Mouse (Mus musculus): ENCODE results near the gene Kcnh4. TPM values are rescaled to one million over a fixed set of nuclear protein-coding genes. Genes with fewer than 3 reads are reported as not detected.
"Not testable (repeated sequence)": the region's sequence is repeated elsewhere in the genome, so short reads cannot be mapped to it uniquely, and the experiment has no call there.

Kcnh4 gene
- total RNA-seq (2021), result not detected

DNA sequence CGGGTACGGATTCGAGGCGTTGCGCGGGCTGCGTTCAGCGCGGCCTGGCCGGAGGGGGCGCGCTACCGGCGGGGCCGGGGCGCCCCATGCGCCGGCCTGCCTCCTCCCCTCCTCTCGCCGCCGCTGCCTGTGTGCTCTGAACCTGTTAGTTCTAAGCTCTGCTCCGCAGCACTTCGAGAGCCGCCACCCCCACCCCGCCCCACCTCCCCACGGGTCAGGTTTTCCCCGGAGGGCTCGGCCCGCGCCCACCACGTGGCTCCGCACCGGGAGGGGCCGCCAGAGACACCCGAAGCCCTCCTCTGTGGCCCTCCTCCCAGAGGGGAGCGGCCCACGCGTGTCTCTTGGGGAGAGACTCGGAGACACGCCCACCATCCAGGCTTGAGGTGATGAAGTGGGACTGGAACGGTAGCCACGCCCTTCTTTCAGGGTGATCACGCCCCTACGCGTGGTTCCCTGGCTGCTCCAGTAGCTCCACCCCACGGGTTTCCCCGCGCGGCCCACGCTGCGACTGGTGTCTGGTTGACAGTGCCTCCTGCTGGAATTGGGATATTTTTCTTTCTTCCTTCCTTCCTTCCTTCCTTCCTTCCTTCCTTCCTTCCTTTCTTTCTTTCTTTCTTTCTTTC is at the start of gene Kcnh4:
TSS of gene Kcnh4 (minus strand) at position 332 of the 623 bp plus-strand sequence.
- no peak for DNase-seq (ENCODE audit: low spot score)
- intact Hi-C loops (cut with DNase I), result loop anchor here (5.0 kb wide), 1 partner anchor 187 kb away; the partner anchor contains the start of gene Cnp

- intact Hi-C loops (cut with DNase I), result no loop called here
- no peak for DNase-seq (ENCODE audit: low spot score)
Measured at GRCm38 (mm10) chr11:100806380-100807305, 46.9 kb upstream of the Kcnh4 start.

- no peak for DNase-seq (ENCODE audit: low spot score)
- intact Hi-C loops (cut with DNase I), result no loop called here
Measured at GRCm38 (mm10) chr11:100805535-100805934, 45.8 kb upstream of the Kcnh4 start.

- intact Hi-C loops (cut with DNase I), result no loop called here
Measured at GRCm38 (mm10) chr11:100804409-100804808, 44.7 kb upstream of the Kcnh4 start.

GRCm38 (mm10) chr11:100799426-100799825 is 39.7 kb upstream of the Kcnh4 start:
- intact Hi-C loops (cut with DNase I), result no loop called here
- no peak for DNase-seq (ENCODE audit: low spot score)

More at GRCm38 (mm10) chr11:100804409-100804808, 44.7 kb upstream of the Kcnh4 start:
- no peak for DNase-seq (ENCODE audit: low spot score)

GRCm38 (mm10) chr11:100796585-100796984 is 36.8 kb upstream of the Kcnh4 start:
- no peak for DNase-seq (ENCODE audit: low spot score)
- intact Hi-C loops (cut with DNase I), result no loop called here

DNA sequence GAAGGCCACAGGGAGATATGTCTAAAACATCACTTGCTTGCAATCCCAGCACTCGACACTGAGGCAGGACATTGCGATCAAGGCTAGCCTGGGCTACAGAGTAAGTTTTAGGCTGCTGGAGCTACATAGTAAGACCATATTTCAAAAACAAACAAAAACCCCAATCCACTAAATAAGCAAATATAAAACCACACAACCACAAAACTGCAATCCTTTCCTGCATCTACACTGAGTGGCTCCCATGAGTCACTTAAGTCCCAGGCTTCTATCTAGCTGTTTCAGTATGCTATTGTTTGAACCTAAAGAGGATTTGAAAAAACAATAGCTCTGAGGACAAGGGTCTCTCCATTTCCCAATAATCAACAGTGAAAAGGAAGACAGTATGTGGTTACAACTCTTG is 35.6 kb upstream of the Kcnh4 start:
- no peak for DNase-seq (ENCODE audit: low spot score)
- intact Hi-C loops (cut with DNase I), result no loop called here

DNA sequence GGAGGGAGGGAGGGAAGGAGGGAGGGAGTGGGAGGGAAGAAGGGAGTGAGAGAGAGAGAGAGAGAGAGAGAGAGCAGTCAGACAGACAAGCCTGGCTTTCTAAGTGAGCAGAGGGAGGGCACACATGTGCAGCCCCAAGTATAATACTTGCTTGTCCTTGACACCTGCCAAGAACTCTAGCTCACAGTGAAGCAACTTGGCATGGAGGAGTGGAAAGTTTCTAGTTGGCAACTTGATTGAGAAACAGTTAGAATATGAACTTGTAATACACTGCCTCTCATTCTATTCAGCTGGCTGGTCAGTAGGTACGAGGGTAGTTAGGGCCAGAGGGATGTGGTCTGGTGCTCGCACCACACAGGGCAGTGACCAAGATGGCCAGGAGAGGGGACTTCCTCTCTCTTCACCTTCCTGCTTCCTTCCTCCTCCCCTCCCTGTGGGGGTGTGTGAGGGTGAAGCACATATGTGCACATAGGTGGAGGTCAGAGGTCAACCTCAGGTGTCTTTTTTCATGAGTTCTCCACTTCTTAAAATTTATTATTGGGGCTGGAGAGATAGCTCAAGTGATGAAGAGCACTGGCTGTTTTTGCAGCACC is 31.8 kb upstream of the Kcnh4 start:
- intact Hi-C loops (cut with DNase I), result no loop called here
- peak; percentile 30 for DNase-seq (ENCODE audit: low spot score)

- intact Hi-C loops (cut with DNase I), result not testable (repeated sequence)
- DNase-seq (ENCODE audit: low spot score), result peak; percentile 45
Measured at GRCm38 (mm10) chr11:100790644-100791043, 30.9 kb upstream of the Kcnh4 start.

- intact Hi-C loops (cut with DNase I), result loop anchor here (5.0 kb wide), 1 partner anchor 68 kb away; the partner anchor contains the start of gene Stat5a
- no peak for DNase-seq (ENCODE audit: low spot score)
Measured at GRCm38 (mm10) chr11:100789702-100790101, 30.0 kb upstream of the Kcnh4 start.

DNA sequence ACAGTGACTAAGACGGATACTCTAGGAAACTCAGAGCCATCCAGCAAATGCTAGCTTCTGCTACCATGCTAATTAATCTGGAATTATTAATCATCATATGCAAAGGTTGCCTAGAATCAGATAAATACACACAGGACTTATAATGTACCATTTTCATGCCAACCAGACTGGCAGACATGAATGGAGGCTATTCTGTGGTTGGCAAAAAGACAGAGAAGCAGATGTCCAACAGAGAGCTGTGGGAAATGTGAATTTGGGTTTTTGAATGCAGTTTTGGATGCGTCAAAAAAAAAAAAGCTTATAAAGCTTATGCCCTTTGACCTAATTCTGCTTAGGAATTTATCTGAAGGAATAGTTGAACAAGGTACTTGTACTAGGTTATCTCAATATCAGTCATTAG is 26.0 kb upstream of the Kcnh4 start:
- intact Hi-C loops (cut with DNase I), result loop anchor here (5.0 kb wide), 1 partner anchor 72 kb away; the partner anchor contains the start of gene Stat5a
- DNase-seq (ENCODE audit: low spot score), result no peak

DNA sequence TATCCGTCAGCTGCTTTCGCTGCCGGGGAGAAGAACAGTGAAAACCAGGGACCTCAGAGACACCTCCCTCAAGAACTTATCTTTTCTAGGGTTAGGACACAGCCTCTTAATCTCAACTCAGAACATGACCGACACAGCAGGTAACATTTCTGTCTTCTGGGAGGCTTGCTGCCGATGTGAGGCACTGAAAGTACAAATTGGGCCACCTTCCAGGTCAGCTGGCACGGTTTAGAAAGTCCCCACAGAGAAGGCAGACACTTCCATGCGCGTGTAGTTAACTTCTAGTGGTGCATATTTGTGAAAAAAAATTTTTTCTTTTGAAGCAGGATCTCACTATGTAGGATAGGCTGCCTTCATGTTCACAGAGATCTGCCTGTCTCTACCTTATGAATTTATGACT is 24.5 kb upstream of the Kcnh4 start:
- no peak for DNase-seq (ENCODE audit: low spot score)
- intact Hi-C loops (cut with DNase I), result no loop called here

GRCm38 (mm10) chr11:100782568-100782967 is 22.8 kb upstream of the Kcnh4 start:
- DNase-seq (ENCODE audit: low spot score), result no peak
- intact Hi-C loops (cut with DNase I), result no loop called here

GRCm38 (mm10) chr11:100781763-100782475 is 22.2 kb upstream of the Kcnh4 start:
- no peak for DNase-seq (ENCODE audit: low spot score)
- intact Hi-C loops (cut with DNase I), result no loop called here

DNA sequence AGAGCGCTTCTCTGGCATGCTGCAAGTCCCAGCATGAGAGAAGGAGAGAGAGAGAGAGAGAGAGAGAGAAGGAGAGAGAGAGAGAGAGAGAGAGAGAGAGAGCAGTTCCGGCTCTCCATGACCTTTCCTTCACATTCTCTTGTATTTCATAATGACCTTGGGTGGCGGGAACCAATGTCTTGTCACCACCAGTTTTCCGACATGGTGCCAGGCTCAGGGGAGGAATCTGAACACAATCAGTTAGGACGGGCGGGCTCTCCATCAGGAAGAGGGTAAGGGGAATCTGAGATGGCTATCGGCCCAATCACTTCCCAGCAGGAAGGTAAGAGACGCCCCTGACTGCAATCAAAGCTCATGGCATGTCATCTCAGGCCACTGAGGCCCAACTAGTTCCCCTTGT is 20.5 kb upstream of the Kcnh4 start:
- intact Hi-C loops (cut with DNase I), result no loop called here
- no peak for DNase-seq (ENCODE audit: low spot score)

- DNase-seq (ENCODE audit: low spot score), result no peak
- intact Hi-C loops (cut with DNase I), result no loop called here
Measured at GRCm38 (mm10) chr11:100778069-100778468, 18.3 kb upstream of the Kcnh4 start.

DNA sequence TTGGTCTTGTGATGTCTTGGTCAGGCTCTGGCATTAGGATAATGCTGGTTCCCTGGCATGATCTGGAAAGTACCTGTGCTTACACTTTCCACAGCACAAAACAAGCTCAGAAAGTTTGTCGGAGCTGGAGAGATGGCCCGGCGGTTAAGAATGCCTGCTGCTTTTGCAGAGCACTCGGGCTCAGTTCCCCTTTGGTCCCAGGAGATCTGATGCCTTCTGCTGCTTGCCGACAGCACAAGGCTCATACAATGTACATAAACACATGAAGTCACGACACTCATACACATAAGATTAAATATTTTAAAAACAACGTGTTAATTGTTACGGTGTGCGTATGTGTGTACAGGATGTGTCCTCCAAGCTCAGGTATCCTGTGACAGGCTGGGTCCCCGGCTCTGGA is 16.2 kb upstream of the Kcnh4 start:
- intact Hi-C loops (cut with DNase I), result no loop called here
- no peak for DNase-seq (ENCODE audit: low spot score)

DNA sequence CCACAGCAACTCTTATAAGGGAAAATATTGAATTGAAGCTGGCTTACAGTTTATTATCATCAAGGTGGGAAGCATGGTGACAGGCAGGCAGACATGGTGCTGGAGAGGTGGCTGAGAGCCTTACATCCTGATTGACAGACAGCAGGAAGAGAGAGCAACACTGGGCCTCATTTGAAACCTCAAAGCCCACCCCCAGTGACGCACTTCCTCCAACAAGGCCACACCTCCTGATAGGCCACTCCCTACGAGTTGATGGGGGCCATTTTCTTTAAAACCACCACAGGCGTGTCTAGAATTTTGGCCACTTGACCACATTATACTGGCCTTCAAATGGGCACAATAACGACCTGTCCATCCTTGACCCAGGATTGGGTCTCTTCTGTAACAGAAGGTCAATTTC is 14.5 kb upstream of the Kcnh4 start:
- DNase-seq (ENCODE audit: low spot score), result no peak
- intact Hi-C loops (cut with DNase I), result no loop called here

DNA sequence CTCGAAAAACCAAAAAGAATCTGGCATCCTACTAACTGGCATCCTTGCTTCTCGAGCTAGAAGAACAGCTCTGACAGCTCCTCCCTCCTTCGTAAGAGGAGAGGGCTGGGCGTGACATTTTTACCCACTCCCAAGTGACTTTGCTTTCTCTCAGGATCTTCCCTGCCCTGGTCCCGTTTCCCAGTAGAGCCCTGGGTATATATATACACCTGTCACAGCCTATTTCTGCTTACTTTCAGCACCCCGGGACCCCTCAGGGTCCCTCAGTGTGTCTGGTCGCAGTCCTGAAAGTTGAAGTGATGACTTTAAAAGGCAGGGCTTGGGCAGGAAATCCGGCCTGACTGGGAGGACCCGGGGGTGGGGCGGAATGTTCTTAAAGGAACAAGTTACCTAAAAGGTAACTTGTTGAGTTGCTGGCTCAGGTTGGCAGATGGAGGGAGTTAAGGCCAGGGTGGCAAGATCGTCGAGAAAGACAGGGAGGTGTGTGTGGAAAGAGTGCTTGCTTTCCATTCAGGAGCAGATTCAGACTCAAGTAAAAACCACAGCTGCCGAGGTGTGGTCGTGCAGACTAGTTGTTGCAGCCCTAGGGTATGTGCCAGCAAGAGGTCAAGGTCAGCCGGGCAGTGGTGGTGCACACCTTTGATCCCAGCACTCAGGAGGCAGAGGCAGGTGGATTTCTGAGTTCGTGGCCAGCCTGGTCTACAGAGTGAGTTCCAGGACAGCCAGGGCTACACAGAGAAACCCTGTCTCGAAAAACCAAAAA is 11.1 kb upstream of the Kcnh4 start, which contains the start of gene Ghdc:
TSS of gene Ghdc (minus strand) at position 312 of the 763 bp plus-strand sequence.
- intact Hi-C loops (cut with DNase I), result no loop called here
- peak; percentile 73 for DNase-seq (ENCODE audit: low spot score)
